Mouse (Mus musculus): ENCODE measurements around the gene Slc5a5.

Slc5a5 gene

DNA sequence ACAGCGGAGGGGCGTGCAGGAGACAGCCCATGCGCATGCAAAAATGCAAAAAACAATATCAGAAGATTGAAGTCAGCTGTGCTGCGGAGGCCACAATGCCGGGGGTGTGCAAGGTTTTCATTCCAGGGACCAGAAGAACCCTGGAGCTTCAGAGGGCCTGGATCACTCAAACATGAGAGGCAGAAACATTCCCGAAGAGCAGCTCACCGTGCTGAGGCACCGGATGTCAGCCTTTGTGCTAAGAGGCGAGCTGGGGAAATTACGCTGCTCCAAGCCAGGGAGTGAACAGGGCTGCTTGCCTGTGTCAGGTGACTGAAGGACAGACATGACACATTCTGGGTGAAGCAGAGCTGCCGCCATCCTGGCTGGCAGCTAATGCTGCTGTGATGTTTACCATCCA lies 12.0 kb downstream of the Slc5a5 start:
- peak; percentile 48 for ATAC-seq (ENCODE audit: low TSS enrichment)

DNA sequence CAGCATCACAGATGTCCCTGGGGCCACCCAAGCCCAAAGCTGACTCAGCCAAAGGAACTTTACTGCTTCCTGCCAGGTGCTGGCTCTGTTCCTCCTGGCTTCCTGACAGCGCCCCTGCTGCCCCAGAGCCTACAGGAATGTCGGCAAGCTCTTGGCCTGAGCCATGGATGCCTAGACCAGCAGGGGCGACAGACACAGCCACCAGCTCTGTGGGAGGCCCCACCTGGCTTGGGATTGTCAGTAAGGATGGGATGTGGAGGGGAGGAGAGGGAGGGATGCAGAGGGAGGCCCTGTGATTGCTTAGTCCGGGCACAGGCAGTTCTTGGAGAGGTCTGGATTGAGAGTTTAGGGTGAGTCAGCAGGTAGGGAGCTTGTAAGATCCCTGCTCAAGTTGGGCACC lies 12.4 kb downstream of the Slc5a5 start:
- ATAC-seq (ENCODE audit: low TSS enrichment): peak; percentile 56

DNA sequence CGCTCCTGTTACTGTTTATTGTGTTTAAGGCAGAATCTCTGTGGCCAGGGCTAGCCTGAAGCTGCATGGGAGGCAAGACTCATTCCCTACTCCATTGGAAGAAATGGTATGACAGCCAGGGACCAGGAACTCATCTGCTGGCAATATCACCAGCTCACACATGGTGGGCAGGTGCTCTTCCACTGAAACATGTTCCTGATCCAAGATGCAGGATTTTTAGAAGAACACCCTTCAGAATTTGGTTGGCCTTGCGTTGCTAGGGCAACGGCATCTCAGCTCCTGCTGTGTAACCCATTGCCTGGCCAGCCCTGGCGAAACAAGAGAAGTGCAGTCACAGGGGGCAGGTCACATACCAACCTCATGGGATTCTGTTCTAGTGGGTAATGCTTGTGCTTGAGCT lies 13.1 kb downstream of the Slc5a5 start:
- ATAC-seq (ENCODE audit: low TSS enrichment): peak; percentile 58

DNA sequence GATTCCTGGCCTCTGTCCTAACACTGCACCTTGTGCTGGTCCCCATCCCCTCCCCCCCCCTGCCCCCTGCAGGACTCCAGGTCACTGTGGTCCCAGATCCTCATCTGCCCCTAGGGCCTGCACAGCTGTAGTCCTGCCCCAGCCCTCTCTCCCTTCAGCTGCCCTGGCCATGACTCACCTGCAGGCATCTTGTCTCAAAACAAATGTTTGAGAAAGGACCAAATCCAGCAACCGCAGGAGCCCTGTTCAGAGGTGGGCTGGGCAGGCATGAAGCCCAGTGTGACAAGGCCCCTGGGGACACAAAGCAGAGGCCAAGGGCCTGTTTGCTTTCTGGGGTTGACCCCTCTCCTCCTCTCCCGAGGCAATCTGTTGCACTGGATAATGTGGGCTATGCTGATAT lies 14.4 kb downstream of the Slc5a5 start:
- no peak for ATAC-seq (ENCODE audit: low TSS enrichment)

DNA sequence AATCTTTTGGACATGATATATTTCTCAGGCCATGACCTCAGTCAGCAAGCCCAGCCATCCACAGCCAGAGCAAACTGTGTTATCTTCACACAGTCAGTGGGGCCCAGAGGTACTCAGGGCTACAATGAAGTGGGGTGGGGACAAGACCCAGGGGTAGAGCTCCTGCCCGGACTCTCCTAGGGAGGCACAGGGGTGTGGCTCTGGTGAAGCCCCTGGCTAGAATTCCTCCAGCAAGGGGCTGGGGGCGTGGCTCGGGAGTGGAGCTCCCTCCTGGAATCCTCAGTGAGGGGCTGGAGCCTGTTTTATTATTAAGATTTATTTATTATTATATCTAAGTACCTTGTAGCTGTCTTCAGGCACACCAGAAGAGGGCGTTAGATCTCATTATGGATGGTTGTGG lies 16.2 kb downstream of the Slc5a5 start:
- ATAC-seq (ENCODE audit: low TSS enrichment): no peak

DNA sequence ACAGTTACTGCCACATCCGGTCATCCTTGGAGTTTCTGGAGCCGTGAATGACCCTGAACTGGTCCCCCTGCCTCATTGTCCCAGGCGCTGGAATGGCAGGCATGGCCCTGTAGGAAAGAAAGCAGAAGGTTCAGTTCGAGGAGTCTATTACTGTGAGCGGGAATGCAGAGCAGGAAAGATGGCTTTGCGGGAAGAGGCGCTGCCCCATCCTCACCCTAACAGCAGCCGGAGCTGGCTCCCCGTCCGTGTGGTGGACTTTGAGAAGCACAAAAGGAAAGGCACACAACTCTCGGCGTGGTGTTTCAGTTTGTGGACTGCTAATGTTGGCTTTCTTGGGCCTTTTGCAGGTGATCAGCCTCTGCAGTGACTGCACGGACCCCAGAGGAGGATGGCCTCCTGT lies 18.1 kb downstream of the Slc5a5 start:
- no peak for ATAC-seq (ENCODE audit: low TSS enrichment)

DNA sequence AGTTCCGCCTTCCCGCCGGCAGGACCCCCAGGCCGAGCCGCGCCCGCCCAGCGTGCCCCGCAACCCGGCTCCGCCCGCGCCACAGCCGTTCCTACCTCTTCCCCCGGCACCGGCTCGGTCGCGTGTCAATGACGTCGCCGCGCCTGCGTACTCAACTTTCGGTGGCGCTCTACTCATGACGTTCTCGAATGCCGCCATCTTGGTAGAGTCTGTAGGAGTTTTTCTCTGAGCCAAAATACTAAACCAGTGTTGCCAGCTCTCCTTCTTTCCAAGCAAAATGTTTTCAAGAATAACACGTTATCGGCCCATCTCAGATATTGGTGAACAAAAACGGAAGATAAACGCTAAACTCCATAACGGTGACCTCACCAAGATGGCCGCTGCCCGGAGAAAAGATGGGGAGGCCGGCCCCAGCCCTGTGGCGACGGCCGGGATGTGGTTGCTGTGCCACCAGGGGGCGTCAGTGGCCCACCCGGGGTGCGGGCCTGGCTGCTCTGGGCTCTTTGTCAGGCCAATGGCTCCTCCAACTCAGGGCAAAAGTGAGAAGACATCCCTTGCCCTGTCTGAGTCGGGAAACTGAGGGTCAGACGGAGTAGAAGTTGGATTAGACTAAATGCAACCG lies 19.1 kb downstream of the Slc5a5 start, which contains the start of gene Ccdc124:
TSS of gene Ccdc124 (minus strand) at position 572 of the 622 bp plus-strand sequence.
- ATAC-seq (ENCODE audit: low TSS enrichment): peak; percentile 73

DNA sequence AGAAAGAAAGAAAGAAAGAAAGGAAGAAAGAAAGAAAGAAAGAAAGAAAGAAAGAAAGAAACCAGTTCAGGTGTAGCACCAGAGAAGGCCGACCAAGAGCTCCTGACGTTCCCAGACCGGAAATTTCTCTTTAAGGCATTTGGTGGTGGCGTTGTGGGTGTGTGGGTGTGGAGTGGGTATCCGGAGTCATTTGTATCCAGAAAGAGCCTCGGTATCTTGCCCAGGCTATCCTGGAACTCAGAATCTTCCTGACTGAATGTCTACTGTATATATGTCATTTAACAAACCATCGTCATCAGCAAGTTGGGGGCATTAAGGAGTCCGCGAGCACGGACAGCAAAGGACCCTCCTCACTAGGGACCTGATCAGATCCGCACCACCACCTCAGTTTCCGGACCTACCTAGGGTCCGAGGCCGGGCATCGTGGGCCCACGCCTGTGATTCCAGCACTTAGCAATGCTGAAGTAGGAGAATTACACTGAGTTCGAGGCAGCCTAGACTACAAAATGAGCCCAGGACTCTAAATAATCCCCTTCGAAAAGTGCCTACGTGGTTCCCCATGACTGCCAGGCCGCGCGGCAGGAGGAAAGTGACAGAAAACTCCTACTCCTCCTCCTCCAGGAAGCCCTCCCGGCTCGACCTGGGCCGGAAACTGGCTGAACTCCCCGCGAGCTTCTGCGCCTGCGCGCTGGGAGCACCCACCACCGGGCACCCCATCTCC lies 19.8 kb downstream of the Slc5a5 start:
- no peak for ATAC-seq (ENCODE audit: low TSS enrichment)

DNA sequence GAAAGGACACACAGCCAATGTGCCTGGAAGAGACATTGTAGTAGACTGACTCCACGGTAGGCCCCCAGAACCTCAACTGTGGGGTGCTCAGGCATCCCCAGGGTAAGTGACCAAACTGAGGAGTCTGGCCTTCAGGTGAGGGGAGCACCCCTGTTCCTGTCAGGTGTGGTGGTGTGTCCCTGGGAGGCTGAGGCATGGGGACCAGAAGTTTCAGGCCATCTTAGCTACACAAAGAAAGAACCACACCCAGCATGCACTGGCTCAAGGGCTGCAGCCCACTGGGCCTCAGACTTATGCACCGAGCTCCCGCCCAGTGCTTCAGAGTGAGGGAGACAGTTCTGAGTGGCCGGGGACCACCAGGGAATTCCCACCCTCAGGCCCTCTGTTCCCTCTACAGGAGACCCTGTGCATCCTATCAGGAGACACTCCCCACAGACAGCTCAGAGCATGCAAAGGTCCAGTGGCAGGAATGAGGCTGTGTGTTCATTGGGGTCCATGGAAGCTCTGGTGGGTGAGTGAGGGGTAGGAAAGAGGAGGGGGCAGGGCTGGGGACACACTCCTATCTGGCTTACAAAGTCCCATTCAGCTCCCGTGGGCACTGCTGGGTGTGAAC lies 21.3 kb downstream of the Slc5a5 start:
- no peak for ATAC-seq (ENCODE audit: low TSS enrichment)

DNA sequence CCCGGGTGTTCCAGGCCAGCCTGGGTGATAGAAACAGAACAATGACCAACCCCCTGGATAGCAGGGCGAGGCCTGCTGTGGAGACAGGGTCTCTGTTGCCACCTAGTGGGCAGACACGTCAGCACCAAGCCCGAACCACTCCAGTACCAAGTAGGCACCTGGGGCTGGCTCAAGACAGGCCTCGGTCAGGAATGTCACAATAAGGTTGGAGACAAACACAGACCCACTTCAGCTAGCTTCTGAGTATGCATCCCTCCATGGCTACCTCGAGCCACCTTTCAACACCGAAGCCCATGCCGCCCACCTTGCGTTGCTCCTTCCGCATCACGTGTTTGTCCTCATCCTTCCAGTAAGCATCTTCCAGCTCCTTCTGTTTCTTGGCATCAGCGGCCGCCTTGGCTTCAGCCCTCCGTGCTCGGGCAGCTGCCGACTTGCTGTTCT lies 22.9 kb downstream of the Slc5a5 start:
- peak; percentile 31 for ATAC-seq (ENCODE audit: low TSS enrichment)

DNA sequence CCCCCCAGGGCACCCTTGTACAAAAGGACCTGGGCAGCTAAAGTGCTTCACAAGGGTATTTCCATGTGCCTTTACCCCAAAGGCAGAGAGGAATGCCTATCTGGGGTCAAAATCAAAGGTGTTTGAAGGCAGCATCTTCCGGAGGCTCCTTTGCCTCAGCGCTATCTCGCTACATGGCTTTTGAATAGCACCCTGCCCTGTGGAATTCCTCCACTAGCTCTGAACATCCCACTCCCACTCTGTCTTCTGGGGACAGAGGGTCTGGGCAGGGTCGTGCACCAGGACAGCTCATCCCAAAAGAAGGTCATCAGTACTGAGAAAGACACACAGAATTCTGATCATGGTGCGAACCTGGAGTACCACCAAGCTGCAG lies 23.4 kb downstream of the Slc5a5 start:
- ATAC-seq (ENCODE audit: low TSS enrichment): no peak

DNA sequence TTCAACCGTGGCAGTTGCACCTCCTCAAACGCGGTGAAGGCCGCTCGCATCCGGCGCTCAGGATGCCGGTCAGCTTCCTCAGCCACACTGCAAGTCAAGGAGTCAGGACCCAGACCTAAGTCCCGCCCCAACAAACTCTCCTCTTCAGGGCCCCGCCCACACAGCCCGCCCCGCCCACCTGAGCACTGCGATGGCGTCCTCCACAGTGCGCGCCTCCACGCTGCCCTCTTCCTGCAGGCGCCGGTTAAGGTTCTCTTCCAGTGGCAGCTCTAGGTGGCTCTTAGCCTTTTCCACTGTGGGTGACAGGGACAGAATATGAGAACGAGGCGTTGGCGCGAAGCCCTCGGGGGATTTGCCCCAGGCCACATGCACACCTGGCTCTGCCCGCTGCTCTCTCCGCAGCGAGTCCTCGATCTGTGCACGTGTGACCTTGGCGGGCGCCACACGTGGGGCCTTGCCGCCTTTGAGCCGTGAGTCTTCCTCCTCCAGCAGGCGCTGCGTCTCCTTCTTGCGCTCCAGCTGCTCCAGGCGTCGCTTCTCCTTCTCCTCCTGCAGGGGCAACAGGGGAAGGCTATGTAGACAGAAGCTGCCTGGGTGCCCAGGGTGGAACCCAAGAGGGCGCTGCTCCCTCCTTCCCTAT lies 23.9 kb downstream of the Slc5a5 start:
- no peak for ATAC-seq (ENCODE audit: low TSS enrichment)

DNA sequence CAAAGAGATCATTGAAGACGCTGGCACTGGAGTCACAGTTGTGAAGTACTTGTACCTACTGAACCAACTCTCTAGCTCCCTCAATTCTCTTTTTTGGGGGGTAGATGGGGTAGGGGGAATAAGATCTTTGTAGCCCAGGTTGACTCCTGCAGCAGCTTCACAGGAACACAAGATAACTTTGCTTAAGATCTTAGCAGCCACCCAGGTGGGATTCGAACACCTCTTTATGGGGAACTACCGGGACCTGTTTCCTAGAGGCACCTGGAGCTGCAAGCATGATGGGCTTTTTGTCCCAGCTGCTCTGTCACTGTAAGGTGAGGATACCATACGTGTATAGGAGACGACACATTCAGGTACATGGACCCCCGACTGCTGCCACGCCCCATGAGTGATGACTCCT lies 26.0 kb downstream of the Slc5a5 start:
- ATAC-seq (ENCODE audit: low TSS enrichment): no peak

DNA sequence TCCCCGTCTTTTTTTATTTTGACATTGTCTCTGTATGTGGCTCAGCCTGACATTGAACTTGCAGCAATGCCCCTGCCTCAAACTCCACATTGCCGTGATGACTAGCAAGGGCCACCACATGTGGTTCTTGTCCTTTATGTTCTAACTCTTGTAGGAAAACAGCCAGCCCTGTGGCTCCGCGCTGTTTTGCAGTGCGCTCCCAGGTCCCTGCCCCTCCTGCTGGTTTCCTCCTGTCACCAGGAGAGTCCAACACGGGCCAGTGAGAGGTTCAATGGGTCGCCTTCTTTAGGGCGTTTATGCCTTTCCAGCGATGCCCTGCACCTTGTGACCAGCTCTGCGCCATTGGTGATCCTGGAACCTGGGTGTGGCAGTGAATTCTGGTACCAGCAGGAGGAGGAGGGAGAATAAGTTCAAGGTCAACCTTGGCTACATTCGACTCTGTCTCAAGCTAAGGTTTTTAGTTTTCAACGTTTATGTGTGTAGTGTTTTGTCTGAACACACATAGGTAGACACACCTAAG lies 26.5 kb downstream of the Slc5a5 start:
- peak; percentile 4; the same call in 1 of the 2 replicates for ATAC-seq (ENCODE audit: low TSS enrichment)

DNA sequence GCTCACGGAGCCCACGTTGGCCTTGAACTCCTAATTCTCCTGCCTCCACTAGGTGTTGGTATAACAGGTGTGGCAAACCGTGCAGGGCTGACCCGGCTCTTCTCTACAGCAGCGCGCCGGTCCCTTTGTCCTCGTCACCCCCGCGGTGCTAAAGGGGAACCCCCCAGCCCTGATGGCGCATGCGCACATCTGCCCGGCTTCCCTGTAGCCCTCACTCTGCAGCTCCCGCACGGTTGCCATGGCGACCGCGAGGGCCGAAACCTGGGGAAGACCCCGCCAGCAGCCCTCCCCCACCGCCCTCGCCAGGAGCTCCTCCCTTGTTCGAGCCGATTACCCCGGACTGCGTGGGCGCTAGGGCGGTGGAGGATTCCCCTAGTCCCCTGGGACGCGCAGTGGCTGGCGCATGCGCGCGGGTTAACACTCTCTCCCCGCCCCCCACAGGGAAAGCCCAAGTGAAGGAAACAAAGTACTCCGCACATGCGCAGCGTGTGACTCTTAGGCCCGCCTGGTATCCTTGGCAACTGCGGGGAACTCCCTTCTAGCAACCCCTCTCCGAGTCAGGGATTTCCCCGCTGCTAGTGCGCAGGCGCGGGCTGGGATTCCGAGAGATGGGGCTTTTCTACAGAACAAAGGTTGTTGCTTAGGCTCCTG lies 27.1 kb downstream of the Slc5a5 start:
- peak; percentile 69 for ATAC-seq (ENCODE audit: low TSS enrichment)

DNA sequence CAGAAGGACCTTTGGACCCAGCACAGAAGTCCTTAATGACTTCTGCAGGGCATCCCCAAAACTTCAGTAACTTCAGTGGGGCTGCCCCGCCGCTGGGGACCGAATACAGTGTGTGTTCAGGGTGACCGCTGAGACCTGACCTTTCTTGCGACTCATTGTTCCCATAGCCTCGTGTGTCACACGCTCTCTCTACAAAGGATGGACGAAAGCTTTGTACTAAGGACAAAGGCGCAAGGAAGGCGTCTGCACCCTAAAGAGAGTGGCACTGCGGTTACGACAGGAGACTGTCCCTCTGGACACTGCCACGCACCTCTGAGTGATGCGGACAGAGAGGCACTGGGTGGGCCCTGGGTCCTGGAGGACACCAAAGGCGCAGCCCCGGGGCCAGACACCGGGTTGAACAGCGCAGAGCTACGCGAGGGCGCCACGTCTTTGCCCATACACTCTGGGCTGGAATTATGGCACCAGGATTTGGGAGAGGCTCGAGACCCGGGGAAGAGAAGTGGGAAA lies 27.8 kb downstream of the Slc5a5 start:
- ATAC-seq (ENCODE audit: low TSS enrichment): 0 out of 2 replicates have a peak, but pooled peaks have one; percentile 1

DNA sequence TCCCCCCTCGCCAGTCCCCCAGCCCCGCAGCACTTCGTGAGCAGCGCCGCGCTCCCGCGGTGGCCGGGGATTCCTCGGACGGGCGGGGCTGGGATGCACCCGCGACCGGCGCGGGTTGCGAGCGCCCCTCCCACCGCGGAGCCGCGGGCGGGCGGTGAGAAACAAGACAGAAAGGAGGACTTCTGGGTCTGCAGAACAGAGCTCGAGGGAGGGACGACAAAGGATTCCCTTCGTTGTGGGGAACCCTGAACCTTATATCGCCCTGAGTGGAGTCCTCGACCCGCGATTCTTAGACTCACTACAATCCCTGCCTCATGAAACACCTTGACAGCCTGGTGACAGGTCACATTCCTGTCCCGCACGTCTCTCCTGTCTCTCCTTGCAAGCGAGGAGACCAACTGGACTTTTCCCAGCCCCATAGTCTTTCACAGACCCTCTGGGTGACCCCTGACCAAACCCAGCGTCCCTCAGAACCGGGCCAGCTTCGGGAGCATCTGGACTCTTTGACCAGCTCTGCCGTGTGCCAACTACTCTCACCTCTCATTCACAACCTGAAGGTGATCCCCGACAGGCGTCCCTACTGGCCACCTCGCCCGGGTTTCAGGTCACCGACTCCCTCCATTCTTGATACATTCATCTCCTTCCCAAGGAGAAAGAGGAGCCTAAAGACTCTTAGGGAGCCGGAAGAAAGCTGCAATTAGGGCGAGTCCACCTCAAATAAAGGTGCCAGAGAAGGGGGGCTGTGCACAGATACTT lies 28.4 kb downstream of the Slc5a5 start:
- ATAC-seq (ENCODE audit: low TSS enrichment): no peak

DNA sequence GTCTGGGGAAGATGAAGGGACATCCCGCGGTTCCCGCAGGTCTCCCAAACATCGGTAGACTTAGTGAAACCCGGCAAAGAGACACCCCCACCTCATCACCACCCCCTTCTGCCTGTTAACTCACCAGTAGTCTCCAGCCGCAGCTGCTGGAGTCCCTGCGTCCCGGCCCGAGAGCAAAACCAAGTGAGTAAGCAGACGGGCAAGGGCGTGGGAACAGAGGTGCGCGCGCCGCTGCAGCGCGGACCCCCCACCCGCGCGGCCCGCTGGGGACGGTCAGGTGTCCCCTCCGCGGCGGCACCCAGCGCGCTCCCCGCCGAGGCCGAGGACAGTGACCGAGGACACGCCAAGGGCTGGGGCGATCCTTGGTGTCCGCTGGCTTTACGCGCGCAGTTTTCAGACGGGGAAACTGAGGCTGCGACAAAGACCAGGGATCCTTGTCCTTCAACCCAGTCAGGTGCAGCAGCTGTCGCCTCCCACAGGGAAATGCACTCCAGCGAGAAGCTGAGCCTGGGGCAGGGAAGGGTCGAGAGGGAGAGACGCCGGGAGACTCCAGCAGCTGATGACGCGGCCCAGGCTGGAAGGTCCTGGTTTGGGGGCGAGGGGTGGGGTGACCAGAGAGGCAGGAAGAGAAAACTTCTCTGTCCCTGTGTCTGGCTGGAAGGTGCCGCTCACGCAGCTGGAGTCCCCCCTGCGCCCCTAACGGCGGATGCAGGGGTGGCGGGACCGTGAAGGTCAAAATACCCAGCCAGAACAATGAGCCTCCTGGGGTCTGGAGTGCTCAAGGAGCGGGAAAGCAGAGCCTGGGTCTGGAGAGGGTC lies 29.5 kb downstream of the Slc5a5 start, which contains the start of gene Kcnn1:
TSS of gene Kcnn1 (minus strand) at position 435 of the 818 bp plus-strand sequence.
- no peak for ATAC-seq (ENCODE audit: low TSS enrichment)

DNA sequence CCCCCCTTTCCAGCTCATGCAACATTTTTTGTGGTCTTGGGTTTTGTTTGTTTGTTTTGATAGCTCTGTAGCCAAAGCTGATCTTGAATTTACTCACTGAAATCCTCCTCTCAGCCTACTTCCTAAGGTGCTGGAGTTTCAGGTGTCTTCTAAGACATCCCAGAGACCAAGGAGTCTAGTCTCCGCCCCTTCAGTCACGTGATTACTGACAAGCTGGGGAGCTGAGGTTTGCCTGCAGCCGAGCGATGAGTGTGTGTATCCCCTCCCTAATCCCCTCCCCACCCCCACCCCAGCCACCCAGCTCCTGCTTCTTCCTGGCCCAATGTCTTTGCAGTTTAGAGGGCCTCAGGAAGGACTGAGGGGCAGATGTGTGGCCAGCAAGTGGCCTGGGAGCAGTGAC lies 35.0 kb downstream of the Slc5a5 start:
- no peak for ATAC-seq (ENCODE audit: low TSS enrichment)

All from frontal cortex, adult (tissue).